Mouse (Mus musculus): Measurements from ENCODE around the gene Mansc4.

Mansc4 gene

GRCm38 (mm10) chr6:147028396-147028795, 58.4 kb downstream of the Mansc4 start:
- DNase-seq (ENCODE audit: low spot score in 2 of 2), result no peak
